Mouse (Mus musculus): ENCODE data around the gene Zdhhc5.
"Not testable (repeated sequence)": the region's sequence is repeated elsewhere in the genome, so short reads cannot be mapped to it uniquely, and the experiment has no call there.

The Zdhhc5 gene

GRCm38 (mm10) chr2:84695007-84695695, 19.8 kb downstream of the Zdhhc5 start:
- DNase-seq (ENCODE audit: low spot score in 2 of 2): no peak

- no peak for DNase-seq (ENCODE audit: low spot score in 2 of 2)
Measured at GRCm38 (mm10) chr2:84690050-84690449, 24.9 kb downstream of the Zdhhc5 start.

GRCm38 (mm10) chr2:84688080-84688844, 26.7 kb downstream of the Zdhhc5 start:
- DNase-seq (ENCODE audit: low spot score in 2 of 2): no peak

- no peak for DNase-seq (ENCODE audit: low spot score in 2 of 2)
Measured at GRCm38 (mm10) chr2:84682605-84683183, 32.3 kb downstream of the Zdhhc5 start.

GRCm38 (mm10) chr2:84679016-84679415, 36.0 kb downstream of the Zdhhc5 start, which contains the start of gene Tmx2:
Gene Tmx2, minus strand, starts transcription at chr2:84679140.
- DNase-seq (ENCODE audit: low spot score in 2 of 2): no peak

- DNase-seq (ENCODE audit: low spot score in 2 of 2): peak; percentile 79 to 91
Measured at GRCm38 (mm10) chr2:84677968-84678880, 36.8 kb downstream of the Zdhhc5 start, which contains the start of the genes Gm28635 and Med19. Gene Gm28635, minus strand, starts transcription at chr2:84678041. Gene Med19, plus strand, starts transcription at chr2:84678402.

GRCm38 (mm10) chr2:84677270-84677967, 37.6 kb downstream of the Zdhhc5 start:
- no peak for DNase-seq (ENCODE audit: low spot score in 2 of 2)

- not testable (repeated sequence) for DNase-seq (ENCODE audit: low spot score in 2 of 2)
Measured at GRCm38 (mm10) chr2:84671535-84671934, 43.4 kb downstream of the Zdhhc5 start.

- peak; percentile 63 to 79 for DNase-seq (ENCODE audit: low spot score in 2 of 2)
Measured at GRCm38 (mm10) chr2:84670569-84670933, 44.4 kb downstream of the Zdhhc5 start, which contains the start of gene Selenoh. Gene Selenoh, minus strand, starts transcription at chr2:84670770.

GRCm38 (mm10) chr2:84669828-84670568, 45.0 kb downstream of the Zdhhc5 start:
- peak in 1 of 2 experiments; percentile 10 for DNase-seq (ENCODE audit: low spot score in 2 of 2)

- DNase-seq (ENCODE audit: low spot score in 2 of 2): no peak
Measured at GRCm38 (mm10) chr2:84666081-84666480, 48.9 kb downstream of the Zdhhc5 start.

- peak in 1 of 2 experiments; percentile 22 for DNase-seq (ENCODE audit: low spot score in 2 of 2)
Measured at GRCm38 (mm10) chr2:84662866-84663265, 52.1 kb downstream of the Zdhhc5 start.

GRCm38 (mm10) chr2:84660253-84660652, 54.7 kb downstream of the Zdhhc5 start:
- peak; percentile 21 to 26 for DNase-seq (ENCODE audit: low spot score in 2 of 2)

- DNase-seq (ENCODE audit: low spot score in 2 of 2): no peak
Measured at GRCm38 (mm10) chr2:84658806-84659205, 56.2 kb downstream of the Zdhhc5 start, which contains the start of gene Btbd18. Gene Btbd18, plus strand, starts transcription at chr2:84659079.

- DNase-seq (ENCODE audit: low spot score in 2 of 2): no peak
Measured at GRCm38 (mm10) chr2:84655864-84656263, 59.1 kb downstream of the Zdhhc5 start.

GRCm38 (mm10) chr2:84653354-84653753, 61.6 kb downstream of the Zdhhc5 start:
- DNase-seq (ENCODE audit: low spot score in 2 of 2): no peak

- peak; percentile 74 to 86 for DNase-seq (ENCODE audit: low spot score in 2 of 2)
Measured at GRCm38 (mm10) chr2:84650464-84651195, 64.3 kb downstream of the Zdhhc5 start, which contains the start of gene Ctnnd1. Gene Ctnnd1, minus strand, starts transcription at chr2:84650765.

- DNase-seq (ENCODE audit: low spot score in 2 of 2): peak in 1 of 2 experiments; percentile 23
Measured at GRCm38 (mm10) chr2:84649674-84650073, 65.3 kb downstream of the Zdhhc5 start.

GRCm38 (mm10) chr2:84648369-84648768, 66.6 kb downstream of the Zdhhc5 start:
- DNase-seq (ENCODE audit: low spot score in 2 of 2): no peak
